Mouse (Mus musculus) testis, adult 2 months (tissue): ENCODE data around the gene Wasl.

Experiments
- CTCF ChIP-seq: fragments of 200-500 bp; IDR thresholded peaks from 2 replicates; pipeline ENCODE4 v1.5.1; 2012; ENCODE audit warnings: low read depth, mild to moderate bottlenecking, inconsistent platforms, low read length, moderate library complexity; ENCODE audit not compliant: control insufficient read depth, insufficient read depth, insufficient replicate concordance
- POLR2A ChIP-seq: fragments of 200-500 bp; IDR thresholded peaks from 2 replicates; pipeline ENCODE4 v1.6.1; 2012; ENCODE audit warnings: low read depth, mild to moderate bottlenecking, inconsistent platforms, low read length, moderate library complexity; ENCODE audit not compliant: control insufficient read depth

- TF ChIP-seq POLR2A = no peak
- no peak for TF ChIP-seq CTCF
These were observed 22.6 kb downstream of the Wasl start for GRCm38 (mm10) chr6:24642161-24642560.
